ENCODE assay signal across 18 mouse cellular contexts in the genomic region with DNA sequence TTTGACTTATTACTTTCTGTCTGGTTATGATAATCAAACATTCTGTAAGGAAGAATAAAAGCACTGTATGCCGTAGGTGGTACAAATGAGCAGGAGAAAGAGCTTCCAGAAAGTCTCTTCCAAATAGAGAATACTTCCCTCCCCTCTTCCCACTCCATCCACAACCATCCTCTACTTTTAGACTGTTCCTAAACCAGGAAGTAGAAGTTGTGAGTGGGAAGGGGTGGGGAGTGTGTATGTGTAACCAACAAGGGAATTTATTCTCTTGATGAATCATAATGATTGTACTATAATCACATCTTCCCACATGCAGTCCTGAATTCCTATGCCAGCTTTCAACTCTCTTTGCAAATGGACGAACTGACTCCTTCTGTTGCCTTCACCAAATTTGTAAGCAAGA.
DNase-seq lines count a peak whose midpoint lies in the region; ATAC-seq lines count a peak whose summit lies in the region.
"Had no signal": no experiment of that assay in that cellular context is flagged by ENCODE, and none has a peak within 500 bp of the region (broad histone marks: within the 10 kb centered on the region; RNA-seq: fewer than 3 reads in every experiment).

No protein-coding gene starts in this region.

- no peak for DNase-seq in frontal cortex, postnatal 14 days (ENCODE audit: low spot score in 2 of 2)
- DNase-seq in Muller cell, postnatal 12 days (ENCODE audit: inconsistent ontology term) = peak; percentile 1
- peak; percentile 39 for DNase-seq in layer of hippocampus, adult 9-10 months (ENCODE audit: low spot score)
- DNase-seq in left cerebral cortex, postnatal 25 days (ENCODE audit: low spot score in 2 of 2) = peak; percentile 16 to 94
- no peak for DNase-seq in thymus, postnatal 36 days
- no peak for DNase-seq in T-cell, adult 2 months (ENCODE audit: low spot score)
- no peak for DNase-seq in lung, postnatal 36 days
- DNase-seq: adrenal gland, postnatal 36 days; cerebellum, adult 18-20 months; kidney, adult 8-10 months; kidney, postnatal 14 days; liver; lung, postnatal 10 days; spleen, adult 18-20 months had no signal

- intact Hi-C loops in left cerebral cortex, postnatal 25 days (cut with DNase I) = loop anchor here (2.0 to 5.0 kb wide), 2 partner anchors 402 to 609 kb away; no protein-coding TSS in a partner anchor

- peak; percentile 100 for ATAC-seq in frontal cortex, adult (ENCODE audit: low TSS enrichment)
- ATAC-seq: CD4-positive, CD25-positive, alpha-beta regulatory T cell, adult 4 months; inflammation-experienced regulatory T-cells, adult 6 months; midbrain, embryonic 15.5 days had no signal

Comparison
In these comparisons a context has a peak if more than half of its experiments do, and no peak if none do; other contexts are left out.
1. DNase-seq: peak in Muller cell, postnatal 12 days (single experiment), layer of hippocampus, adult 9-10 months (single experiment) and left cerebral cortex, postnatal 25 days (2 of 2); none in frontal cortex, postnatal 14 days (0 of 2), thymus, postnatal 36 days (0 of 2), T-cell, adult 2 months (single experiment) and lung, postnatal 36 days (single experiment).